Mouse (Mus musculus): ENCODE data around the gene Snca.

Snca gene

DNA sequence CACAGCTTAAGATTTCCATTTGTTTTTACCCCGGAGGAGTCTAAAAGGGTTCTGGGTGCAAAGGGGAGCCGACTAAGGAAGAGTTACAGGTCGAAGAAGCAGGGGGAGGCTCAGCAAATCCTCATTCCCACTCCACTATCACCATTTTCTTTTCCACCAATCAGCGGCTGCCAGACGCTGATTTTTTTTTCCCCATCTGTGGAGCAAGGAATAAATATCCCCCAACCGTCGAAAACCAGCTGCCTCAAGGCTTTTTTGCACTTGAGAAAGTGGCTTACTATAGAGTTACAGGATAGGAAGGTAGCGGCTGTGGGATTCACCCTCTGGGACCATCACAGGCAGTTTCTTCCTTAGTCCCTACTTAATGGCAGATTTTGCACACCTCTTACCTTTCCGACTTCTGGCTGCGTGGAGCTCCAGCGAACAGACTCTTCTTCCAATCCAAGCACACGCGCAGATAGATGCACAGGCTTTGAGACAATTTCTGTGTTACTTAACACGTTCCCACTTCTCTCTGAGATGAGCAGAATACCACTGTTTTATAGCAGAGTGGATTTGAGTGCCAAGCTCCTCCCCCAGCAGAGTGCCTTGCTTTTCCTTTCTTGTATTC lies at the start of gene Snca:
TSS of gene Snca (minus strand) at position 574 of the 610 bp plus-strand sequence.
- peak; percentile 21 to 25 for DNase-seq (ENCODE audit: low spot score in 2 of 2)

DNA sequence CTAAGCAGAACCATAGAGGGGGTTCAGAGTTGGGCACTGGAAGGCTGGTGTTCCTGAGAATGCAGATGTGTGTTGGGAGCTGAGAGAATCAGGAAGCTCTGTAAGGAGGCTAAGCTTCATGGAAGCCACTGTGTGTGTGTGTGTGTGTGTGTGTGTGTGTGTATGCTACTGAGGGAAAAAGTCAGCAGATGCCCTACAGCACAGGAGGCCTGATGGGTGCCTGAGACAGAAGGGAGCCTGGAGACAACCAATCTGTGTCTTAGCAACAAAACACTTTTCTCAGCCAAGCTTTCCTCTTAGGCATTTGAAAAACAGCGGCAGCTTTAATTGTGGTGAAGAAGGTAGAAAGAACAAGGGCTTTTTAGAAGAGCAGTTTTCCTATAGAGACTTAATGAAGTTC lies 40.5 kb upstream of the Snca start:
- no peak for DNase-seq (ENCODE audit: low spot score in 2 of 2)

DNA sequence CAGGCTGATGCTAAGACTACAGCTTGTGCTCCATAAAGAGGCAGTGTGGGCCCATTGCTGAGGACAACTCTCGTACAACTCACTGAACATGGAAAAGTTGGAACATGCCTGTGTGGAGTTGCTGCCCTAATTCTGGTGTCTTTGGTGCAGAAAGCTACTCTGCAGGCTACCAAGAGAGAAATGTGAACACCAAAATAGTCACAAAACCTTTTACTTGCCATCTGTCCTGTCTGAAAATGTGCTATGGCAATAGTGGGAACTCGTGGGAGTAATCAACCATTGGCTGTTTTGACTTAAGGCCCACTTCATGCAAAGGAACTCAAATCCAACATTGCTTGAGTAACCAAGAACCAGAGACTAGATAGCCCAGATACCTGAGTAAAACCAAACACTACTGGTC lies 26.9 kb upstream of the Snca start:
- no peak for DNase-seq (ENCODE audit: low spot score in 2 of 2)

DNA sequence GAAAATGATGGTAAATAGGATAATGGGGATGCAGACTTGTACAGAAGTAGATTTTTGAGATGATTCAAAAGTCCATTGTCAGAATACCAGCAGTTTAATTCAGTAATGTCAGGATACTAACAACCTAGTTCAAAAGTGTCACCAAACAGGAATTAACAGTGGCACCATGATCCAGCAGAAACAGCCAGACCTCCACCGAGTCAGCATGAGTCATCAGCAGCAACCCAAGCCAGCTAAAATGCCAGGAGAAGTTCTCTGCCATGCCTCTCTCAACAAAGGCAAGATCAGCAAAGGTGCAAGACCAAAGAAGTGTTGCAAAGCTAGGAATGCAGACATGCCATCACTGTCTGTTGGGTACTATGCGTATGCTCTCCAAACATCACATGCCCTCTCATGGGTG lies 22.0 kb upstream of the Snca start:
- no peak for DNase-seq (ENCODE audit: low spot score in 2 of 2)

DNA sequence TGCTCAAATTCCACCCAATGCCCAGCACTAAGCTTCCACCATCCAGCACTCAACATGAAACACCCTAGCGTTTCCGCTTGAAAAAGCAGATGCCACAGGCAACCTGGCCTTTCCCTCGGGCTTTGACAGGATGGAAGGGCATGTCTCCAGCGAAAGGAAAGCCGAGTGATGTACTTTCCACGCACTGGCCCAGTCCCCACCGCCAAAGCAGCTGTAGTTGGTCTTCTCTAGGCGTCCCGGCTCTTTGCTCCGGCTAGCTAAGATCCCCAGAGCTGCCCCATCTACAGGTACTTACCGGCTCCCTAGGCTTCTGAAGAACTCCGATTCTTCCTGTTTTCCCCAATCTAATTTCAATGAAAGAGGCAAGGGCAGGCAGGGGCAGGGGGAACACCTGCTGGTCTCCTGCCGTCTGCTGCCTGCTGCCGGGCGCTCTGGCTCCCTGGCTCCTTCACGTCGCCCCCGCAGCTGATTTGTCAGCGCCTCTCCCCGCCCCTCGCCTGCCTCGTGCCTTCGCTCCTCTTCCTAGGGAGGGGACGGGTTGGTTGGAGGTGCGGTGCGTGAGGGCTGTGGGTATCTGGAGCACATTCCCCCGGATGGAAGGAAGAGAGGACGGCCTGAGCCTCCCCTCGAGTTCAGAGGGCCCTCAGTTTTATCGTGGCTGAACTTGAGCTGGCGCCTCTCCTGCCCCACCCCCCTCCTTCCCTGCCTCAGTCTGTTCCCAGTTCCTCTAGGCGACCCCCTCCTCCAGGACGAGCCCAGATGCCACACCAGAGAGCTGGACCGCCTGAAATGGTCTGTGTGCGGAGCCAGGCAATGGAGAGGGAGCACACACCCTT lies 1.0 kb downstream of the Snca start:
- DNase-seq (ENCODE audit: low spot score in 2 of 2) = peak; percentile 57 to 64

DNA sequence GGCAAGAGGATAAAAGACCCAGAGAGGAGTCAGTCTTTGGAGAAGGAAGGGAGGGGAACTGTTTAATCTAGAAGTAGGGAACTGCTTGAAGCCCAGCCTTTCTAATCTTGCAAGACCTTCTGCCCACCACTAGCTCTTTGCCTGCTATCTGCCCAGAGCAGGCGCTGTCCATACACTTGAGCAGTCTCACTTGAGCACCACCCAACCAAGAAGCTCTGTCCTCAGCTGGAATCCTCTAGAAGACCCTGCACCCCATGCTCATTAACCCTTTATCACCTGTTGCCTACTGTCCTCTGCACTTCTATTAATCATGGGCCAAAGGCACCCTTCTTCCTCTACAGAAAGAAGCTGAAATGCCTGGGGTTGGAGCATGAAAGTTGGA lies 1.6 kb downstream of the Snca start:
- peak in 1 of 2 experiments; percentile 12 for DNase-seq (ENCODE audit: low spot score in 2 of 2)

DNA sequence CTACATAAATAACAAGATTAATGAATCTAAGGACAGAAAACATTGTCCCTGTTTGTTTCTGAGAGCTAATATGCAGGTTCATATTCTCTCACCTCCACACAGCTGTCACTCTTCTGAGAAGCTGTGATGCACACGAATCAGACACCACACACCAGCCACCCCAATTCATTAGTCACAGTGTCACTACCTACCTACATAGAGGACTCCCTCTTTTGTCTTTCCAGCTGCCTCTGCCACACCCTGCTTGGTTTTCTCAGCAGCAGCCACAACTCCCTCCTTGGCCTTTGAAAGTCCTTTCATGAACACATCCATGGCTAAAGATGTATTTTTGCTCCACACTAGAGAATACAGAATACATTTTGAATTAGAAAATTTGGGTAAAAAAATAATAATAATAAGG lies 2.4 kb downstream of the Snca start:
- DNase-seq (ENCODE audit: low spot score in 2 of 2) = no peak

DNA sequence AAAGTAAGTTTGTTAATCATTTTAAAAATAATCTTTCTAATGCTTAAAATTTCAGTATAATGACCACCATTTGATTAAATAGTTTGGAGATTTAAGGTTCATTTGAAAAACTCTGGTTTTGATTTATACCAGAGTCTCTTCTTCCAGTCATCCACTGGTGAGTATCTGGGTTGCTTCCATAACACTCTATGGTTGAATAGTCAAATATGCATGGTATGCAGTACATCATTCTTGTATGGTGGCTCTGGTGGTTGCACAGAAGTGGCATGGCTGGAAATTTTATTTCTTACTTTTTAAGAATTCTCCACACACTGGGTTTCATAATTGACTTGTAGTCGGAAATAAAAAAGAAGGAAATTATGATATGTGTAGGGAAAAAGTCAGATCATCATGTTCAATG lies 10.4 kb downstream of the Snca start:
- no peak for DNase-seq (ENCODE audit: low spot score in 2 of 2)

DNA sequence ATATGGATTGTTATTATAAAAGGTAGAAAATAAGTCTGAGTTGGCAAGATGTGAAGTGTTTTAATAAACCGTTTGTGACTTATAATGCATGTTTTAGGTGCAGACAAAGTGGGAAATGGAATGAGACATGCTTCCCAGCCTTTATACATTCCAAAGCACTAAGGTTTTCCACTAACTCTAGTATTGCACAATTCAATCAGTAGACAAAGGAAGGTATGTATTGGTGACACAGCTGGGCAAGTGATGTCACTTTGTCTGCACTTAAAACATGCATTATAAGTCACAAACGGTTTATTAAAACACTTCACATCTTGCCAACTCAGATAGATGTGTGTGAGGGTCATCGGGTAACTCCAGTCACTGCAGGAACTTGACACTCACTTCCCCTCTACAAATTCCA lies 16.1 kb downstream of the Snca start:
- DNase-seq (ENCODE audit: low spot score in 2 of 2) = no peak

DNA sequence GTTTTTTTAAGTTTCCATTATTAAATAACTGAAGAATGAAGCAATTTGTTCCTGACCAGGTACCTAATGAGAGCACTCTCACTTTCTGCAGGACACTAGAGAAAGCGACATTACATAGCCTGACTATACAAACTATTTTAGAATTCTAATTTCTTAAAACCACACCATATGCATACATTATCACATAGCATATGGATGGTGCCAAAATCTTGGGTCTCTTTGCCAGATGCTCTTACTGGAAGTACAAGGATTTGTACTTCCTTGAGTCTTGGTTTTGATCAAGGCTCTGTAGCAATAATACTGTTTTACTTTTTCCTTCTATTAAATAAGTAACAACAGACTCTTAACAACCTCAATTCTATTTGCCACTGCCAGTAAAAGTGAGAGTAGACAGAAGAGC lies 31.4 kb downstream of the Snca start:
- DNase-seq (ENCODE audit: low spot score in 2 of 2) = no peak

DNA sequence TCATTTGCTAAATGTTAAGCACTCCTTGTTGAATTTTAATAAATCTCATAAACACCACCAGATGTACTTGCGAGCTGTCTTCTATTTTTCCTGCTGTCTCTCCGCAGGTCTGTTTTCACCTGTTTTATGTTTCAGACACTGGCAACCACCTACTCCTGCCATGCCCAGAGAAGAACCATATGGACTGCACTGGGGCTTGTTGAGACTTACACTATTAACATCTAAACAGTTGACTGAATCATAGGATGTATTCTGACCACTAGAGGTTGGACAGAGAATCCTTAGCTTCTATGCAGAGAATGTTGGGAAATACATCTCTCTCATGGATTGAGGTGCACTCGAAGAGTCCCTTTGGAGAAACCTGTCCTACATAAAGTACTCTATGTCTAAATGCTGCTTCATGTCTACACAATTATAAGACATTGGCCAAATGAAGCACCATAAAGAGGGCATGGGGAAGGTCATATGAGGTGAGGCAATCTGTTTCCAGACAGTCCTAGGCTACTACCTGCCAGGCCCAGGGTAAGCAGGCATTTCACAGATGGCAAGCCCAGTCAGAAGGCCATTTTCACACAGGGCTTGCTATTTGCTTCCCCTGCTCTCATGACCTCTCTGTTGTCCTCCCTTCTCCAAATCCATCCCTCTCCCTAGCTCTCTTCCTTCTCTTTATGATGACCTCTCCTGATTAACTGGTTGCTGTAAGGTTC lies 35.8 kb downstream of the Snca start:
- DNase-seq (ENCODE audit: low spot score in 2 of 2) = no peak

DNA sequence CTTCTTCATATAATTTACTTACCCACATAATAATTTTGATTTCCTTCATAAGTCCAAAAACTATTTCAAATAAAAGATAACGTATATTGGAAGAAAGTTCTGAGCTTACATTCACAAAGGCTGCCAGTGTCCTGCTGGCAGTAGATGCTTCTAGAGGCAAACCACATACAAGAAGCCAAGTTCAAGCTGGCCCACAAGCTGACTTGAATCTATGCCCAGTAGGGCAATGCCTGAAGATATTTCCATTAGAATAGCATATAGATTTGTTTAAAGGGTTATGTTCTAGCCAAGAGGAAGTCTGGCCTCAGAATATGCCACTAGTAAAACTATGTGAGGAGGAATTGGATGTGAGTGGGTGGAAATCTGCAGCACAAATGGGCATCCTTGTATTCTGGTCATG lies 42.7 kb downstream of the Snca start:
- DNase-seq (ENCODE audit: low spot score in 2 of 2) = no peak

DNA sequence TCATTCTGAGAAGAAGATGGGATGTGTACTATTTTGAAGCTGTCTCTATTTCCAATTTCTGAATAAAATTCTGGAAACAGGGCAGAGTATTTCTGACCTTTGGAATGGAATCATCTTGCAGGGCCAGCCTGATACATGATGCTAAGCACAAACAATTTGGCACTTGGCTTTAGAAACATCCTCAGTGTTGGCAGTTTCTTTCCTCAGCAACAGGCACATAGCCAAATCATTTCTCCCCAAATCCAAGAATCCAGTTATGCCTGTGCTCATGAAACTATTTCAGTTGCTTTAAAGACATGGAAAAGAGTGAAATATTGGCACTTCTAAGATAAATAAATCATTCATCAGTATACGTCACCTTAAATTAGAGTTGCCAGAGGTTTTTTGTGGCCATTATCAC lies 57.8 kb downstream of the Snca start:
- DNase-seq (ENCODE audit: low spot score in 2 of 2) = no peak

DNA sequence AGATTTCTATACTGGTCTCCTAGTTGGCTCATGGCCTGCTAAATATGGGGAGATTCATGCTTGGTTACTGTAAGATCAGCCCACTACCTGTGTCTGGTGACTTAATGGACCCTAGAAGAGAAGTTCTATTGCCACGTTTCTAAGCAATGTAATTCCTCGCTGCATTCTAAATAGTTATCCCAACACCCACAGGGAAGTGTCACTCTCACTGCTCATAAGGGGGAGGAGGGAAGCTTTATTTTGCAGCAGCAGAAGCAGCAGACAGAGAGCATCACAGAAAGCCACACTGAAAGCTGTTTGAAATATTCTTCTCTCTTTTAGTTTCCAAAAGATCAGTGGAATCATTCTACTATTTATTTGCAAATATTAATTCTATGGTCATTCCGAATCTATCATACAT lies 64.0 kb downstream of the Snca start:
- no peak for DNase-seq (ENCODE audit: low spot score in 2 of 2)

DNA sequence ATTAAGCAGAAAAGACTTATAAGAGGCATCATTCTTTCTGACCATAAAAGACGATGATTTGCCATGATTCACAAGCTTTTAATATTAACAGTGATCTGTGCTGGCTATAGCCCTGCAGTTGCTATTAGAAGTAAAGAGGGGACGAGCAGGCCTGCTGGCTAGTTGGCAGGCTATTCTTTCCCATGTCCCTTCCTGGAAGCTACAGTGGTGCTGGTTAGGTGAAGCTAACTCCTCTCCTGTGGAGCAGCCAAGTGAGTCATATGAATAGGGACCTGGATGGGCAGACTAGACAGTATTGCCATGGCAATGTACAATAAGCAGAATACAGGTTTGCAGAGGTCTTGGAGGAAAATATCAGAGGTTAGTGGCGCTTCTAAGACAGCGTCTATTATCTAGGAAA lies 66.8 kb downstream of the Snca start:
- no peak for DNase-seq (ENCODE audit: low spot score in 2 of 2)

DNA sequence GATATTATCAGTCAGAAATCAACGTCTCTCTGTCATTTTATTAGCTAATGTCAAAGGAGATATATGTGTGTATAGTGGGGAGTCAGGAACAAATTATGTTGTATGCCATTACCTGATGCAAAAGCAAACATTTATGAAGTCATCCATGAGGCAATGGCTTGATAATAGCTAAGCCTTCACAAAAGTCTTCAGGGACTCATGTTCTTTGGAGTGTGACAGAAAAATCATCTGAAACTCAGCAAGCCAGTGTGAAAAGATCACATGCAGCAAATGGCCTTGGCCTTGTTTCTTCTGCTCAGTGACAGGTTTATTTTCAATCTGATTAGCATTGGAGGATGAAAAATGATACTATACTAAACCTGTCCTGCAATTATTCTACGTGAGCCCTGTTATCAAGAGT lies 67.9 kb downstream of the Snca start:
- DNase-seq (ENCODE audit: low spot score in 2 of 2) = no peak

DNA sequence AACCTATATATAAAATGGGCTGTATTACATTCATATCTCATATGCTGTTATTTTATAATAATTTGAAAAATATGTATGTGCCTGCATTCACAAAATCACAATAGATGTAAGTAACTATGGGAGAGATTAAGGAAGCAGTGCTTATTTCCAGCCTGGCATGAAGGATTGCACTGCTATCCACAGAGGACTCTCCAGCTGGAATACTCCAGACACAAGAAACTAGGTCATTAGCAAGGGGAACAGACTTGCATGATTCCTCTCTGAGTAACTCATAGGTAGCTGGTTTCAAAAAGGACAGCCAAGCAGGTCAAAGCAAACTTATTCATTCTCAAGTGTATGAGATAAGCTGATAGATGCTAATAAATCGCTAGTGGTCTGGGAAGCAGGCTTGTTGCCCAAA lies 74.7 kb downstream of the Snca start:
- DNase-seq (ENCODE audit: low spot score in 2 of 2) = no peak

DNA sequence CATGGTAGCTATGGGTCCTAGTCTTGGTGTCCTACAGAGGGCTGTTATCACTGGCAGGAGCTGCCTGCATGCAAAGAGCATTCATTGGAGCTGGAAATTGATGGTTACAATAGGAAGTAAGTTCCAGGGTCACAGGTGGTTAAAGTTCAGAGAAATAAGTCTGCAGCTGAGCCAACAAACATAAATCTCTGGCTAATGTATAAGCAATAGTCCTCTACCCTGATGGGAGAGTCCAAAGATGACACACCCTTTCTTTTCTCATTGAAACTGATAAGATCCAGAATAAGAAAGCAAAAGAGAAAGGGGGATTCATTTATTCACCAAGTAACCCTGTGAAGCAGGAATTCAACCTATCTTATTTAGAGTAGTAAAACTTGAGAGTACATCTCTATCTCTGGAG lies 83.7 kb downstream of the Snca start:
- DNase-seq (ENCODE audit: low spot score in 2 of 2) = no peak

DNA sequence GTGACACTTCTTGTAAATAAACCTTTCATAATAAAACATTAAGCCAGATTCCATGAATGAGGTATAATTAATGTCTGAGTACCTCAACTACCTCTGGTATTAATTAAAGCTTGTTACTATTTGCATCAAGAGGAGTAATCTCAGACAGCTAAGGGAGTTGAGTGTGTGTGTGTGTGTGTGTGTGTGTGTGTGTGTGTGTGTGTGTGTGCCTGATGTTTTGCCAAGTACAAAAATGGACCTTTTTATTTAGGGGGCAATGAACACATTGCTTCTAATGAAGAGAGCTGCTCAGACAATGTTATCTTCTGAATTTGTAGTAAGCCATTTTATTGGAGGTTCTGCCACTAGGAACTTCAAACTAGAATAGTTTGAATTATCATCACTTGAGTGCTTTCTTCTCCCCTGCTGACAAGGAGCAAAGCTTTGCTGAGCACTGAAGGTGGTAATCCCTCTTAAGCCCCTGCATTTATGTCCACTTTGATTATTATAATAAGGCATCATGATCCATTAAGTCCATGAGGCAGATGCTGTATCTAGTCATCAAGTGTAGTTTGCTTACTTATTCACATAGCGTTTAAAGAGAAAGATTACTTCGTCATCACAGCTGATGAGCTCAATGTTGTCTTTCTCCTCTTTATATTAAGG lies 88.1 kb downstream of the Snca start:
- DNase-seq (ENCODE audit: low spot score in 2 of 2) = no peak

DNA sequence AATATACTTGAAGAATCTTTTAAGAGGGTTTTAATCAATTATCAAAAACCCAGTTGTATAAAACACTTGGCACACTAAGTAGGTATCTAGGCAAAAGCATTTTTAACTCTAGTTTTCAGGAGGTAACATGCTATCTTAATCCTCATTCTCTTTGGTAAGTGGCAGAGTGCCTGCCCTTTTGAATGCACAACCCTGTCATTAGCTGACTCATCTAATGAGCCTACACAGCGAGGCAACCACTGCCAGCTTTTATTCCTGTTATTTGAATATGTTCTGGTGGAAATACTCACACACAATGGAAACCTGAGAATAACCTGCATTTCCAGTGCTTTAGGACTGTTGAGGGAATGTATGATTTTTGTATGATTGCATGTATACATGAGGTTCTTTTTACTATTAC lies 89.9 kb downstream of the Snca start:
- DNase-seq (ENCODE audit: low spot score in 2 of 2) = no peak

DNA sequence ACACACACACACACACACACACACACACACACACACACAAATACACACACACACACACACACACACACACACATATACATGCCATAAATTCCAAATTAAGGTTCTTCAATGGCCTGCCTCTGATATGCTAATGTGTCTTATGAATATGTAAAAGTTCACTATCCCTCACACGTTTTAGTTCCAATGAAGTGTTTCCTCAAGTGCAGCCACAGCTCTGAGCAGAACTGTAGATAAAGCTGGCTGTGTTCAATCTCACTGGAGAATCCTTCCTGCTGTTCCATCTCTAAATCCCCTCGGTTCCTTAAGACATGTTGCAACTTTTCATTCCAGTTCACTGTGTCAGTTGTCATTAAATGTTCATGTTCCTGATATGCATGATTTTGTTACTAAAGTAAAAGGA lies 98.5 kb downstream of the Snca start:
- DNase-seq (ENCODE audit: low spot score in 2 of 2) = no peak

DNA sequence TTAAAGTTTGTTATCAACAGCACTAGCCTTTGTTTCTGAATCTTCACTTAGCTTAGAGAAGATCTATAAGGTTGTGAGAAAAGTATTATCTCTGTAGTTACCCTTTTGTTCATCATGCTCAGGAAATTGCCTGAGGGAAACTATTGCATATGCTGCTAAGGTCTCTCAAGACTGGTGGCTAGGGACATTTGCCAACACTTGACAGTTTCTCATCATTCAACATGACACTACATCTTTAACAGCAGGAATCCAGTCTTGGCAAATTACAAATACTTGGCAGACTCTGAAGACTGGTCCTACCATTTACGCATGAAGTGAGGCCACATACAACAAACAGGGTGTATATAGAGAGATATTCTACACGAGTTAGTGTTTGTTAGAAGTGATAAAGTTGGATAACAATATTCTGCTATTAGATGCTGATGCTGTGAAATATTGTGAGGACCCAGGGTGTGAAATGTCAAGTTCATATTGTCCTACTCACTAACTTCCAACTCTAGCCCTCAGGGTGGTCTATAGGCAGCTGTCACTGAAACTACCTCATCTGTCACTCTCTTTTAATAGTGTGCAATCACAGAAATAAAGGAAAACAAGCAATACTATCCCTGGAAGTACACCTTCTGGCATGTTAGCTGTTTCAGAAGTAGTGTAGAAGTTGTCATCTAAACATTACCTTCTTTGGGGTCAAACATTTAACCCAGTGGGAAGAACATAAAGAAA lies 105.4 kb downstream of the Snca start:
- DNase-seq (ENCODE audit: low spot score in 2 of 2) = no peak
